Mouse (Mus musculus): Measurements from ENCODE around the gene Raver1.
"Not testable (repeated sequence)": the region's sequence is repeated elsewhere in the genome, so short reads cannot be mapped to it uniquely, and the experiment has no call there.

Raver1 gene

DNA sequence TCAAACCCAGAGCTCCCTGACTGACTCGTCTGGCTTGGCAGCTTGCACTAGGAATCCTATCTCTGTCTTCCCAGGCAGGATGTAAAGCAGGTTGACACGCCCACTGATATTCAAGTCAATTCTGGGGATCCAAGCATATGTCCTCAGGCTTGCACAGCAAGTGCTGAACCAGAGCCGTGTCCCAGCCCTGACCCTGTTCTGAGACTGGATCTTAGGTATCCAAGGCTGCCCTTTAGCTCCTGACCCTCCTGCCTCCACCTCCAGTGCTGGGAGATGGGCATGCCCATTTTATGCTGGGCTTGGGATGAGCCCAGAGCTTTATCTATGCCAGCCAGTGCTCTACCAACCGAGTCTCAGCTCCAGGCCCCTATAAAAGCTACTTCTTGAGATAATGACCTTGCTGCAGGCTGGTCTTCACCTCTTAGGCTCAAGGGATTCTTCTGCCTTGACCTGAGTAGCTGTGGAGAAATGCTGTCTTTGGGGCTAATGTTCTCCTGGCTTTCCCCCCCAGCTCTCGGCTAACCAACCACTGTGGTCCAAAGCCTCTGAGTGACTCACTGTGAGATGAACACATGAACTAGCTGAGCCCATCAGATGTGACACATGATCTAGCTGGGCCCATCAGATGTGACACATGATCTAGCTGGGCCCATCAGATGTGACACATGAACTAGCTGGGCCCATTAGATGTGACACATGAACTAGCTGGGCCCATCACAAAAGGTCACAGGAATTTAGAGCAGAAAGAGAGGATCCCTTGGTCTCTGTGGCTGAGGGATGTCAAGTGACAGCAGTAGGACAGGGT is 14.2 kb upstream of the Raver1 start:
- DNase-seq (ENCODE audit: low read depth, low spot score), result no peak

DNA sequence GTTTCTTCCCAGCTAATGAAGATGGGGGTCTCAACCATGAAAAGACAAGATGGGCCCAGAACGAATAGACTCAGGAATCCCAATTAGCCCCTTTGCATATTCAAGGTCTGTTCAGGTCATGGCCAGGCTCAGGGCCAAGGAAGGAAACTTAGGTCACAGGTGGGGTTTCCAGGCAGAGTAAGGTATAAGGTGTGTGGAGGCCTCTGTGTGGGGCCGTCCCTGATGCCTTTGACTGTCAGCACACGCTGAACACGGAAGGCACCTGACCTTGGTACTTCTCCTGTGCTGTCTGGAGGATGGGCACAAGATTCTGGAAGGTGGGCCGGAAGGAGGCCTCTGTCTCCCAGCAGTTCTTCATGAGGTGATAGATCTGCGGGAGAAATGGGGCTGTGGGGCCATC is 13.0 kb upstream of the Raver1 start:
- no peak for DNase-seq (ENCODE audit: low read depth, low spot score)

DNA sequence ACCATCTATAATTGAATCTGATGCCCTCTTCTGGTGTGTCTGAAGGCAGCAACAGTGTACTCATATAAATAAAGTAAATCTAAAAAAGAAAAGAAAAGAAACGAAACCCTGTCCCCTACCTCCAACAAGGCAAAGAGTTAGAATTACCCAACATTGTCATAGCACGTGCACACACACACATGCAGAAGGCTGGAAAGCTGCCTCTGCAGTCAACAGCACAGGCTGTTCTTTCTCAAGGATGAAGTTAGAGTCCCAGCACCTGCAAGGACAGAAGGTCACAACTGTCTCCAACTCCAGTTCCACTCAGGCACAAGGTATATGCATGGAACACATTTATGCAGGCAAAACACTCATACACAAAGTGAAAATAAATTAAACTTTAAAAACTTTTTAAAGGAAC is 10.3 kb upstream of the Raver1 start:
- no peak for DNase-seq (ENCODE audit: low read depth, low spot score)

DNA sequence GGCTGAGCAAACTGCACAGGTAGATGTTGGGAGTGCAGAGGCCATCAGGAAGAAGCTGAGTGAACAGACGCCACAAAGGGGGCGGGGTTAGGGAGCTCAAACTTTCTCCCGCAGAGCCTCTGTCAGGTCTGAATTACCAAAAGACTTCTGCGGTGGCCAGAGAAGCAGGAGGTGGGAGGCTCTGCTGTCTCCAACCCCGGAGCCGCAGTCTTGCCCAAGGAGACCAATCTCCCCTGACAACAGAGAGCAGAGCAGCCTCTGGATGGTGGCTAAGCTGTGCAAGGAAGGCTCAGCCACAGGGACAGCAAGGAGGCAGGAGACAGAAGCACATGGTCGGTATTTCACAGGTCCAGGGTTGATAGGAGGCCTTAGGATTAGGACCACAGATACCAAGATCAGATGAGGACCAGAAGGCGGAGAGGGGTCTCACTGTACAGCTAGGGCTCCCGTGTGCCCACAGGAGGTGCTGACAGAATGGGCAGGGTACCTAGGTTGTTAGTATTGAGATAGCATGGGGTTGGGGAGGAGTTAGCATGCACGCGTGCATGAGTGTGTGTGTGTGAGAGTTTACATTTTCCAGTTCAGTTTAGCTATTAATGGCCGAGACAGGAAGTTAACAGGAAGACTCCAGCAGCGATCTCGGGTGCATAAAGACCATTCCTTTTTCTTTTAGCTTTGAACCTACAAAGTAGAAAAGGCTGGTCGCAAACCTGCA is 8.8 kb upstream of the Raver1 start:
- peak; percentile 23 for DNase-seq (ENCODE audit: low read depth, low spot score)

DNA sequence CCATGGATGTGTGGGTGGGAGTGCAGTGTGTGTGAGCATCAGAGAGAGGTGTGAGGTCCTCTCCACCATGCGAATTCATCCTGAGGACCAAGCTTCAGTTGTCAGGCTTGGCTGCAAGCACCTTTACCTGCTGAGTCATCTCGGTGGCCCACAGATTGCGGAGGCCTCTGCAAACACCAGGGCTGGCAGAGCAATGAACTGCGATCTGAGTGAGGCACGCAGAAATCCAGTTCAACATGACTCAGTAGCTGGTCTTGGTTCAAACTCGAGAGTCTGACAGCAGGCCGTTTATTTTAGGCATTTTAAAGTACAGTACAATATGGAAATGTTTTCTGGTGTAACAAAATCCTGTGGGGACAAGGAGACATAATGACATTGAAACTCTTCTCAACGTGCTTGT is 6.0 kb upstream of the Raver1 start:
- no peak for DNase-seq (ENCODE audit: low read depth, low spot score)

DNA sequence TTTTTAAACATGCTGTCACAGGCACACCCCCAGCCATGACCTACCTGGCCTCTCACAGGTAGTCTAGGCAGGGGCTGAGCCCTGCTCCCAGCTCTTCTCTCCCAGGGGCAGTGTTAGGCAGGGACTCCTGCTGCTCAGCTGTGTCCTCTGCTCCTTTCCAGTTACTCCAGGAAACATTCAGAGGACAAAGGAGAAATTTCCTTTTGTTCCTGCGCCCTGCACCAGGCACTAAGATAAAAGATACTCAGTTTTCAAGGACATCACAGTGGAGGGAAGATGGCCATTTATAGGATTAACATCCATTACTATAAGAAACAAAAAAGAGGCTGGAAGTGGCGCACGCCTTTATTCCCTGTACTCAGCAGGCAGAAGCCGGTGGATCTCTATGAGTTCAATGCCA is 4.2 kb upstream of the Raver1 start:
- DNase-seq (ENCODE audit: low read depth, low spot score), result no peak

DNA sequence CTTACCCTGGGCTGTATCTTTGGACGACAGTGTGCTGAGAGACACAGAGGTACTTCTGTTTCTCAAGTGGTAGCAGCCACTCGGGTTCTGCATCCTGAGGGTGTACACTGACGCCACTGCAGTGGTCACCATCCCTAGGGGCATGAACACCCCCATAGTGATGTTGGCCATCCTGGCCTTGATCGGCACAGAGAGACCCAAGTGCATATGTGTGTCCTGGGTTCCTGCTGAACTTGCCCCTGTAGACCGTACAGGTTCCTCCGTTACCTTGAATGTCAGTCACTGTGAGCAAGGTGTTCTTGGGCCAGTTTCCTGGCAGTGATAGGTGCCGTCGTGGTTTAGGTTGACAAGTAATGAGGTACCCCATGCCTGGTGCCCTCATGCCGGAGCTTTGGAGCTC is 1.6 kb upstream of the Raver1 start:
- no peak for DNase-seq (ENCODE audit: low read depth, low spot score)

DNA sequence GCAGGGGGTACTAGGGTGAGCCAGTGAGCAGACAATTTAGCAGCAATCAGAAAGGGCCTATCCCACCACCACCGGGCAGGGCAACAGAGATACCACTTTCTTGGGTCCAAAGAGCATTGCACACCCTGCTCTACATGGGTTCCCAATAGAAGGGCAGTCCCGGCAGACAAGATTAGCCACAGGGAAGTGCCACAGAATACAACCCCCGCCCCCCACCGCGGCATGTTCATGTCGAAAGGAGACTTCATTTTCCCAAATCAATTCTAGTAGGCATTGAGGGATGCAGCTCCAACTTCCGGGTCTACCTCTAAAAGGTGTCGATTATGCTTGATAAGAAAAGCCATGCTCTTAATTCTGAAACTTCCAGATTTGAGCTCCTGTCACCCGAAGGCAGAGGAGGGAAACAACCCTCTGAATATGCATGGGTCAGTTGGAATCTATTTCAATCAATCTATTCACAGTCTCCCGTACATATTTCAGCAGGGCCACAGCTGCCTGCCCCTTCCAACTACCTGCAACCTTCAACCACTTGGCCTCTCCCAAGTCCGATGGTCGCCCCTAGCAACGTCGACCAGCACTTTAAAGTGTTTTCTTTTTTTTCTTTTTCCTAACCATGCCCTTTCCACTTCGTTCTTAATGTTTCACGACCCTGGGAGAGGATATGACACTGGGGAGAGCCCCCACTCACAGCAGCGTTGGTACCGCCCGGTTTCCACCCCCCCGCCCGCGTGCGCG is 669 bp downstream of the Raver1 start:
- no peak for DNase-seq (ENCODE audit: low read depth, low spot score)

DNA sequence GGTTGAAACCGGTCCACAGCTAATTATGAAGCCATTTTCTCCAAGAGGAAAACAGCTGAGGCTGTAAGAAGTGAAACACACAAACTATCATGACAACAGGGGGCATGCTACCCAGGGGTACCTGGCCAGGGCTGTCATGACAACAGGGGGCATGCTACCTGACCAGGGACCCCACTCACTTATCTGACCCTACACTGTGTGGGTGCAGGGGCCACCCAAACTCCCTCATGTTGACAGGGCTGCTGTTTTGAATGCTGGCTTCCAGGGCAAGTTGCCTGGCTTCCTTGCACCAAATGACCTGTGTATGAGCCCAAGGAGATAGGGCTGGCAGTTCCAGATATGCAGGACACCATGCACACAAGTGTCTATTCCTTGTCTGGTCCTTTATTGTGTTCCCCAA is 1.3 kb downstream of the Raver1 start:
- DNase-seq (ENCODE audit: low read depth, low spot score), result no peak

DNA sequence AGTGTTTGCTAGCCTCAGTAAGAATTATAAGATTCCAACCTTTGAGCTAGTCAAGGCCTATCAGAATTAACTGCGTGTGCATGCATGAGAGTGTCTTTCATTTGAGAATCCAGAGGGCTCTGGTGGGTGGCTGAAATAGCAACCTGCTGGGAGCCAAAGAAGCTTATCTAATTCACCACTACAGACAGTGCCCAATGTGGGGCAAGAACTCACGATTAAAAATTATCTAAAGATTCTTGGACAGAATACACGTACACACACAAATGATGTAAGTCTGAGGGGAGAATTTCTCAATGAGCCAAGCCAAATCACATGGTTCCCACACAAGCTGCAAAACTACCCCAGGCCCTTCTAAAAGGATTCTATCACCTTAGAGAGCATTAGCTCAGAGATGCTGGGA is 8.5 kb downstream of the Raver1 start:
- no peak for DNase-seq (ENCODE audit: low read depth, low spot score)

DNA sequence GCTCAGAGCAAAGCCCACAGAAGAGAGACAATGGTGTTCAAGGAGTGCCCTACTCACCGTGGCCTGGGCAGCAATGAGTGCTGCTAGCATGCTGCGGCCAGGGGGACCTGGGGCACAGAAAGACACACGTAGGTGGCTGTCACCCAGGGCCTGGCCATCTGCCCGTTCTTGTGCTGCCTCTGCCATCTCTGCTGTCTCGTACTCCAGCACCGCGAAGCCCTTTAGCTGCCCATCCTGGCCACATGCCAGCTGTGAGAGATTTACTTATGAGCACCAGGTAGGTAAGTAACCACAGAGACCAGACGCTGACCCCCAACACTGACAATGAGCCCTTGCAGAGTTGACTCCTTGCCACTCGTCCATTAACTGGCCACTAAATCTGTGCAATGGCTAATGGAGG is 10.7 kb downstream of the Raver1 start:
- no peak for DNase-seq (ENCODE audit: low read depth, low spot score)

DNA sequence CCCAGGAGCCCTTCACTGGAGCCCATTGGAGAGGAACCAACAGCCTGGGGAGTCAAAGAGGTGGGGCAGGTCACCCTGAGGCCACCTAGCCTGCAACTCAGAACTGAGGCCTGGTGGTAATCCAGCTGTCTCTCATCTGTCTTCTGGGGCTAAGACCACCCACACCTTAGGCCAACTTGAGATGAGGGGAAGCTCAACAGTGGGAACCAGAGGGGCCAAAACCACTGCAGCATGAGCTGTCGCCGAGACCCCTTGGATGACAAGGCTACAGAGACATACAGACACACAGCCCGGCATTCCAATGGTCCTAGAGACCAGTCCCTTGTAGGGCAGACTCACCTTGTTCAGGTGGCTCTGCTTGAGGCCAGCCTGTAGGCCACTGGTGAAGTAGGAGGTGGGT is 16.2 kb downstream of the Raver1 start:
- DNase-seq (ENCODE audit: low read depth, low spot score), result no peak

DNA sequence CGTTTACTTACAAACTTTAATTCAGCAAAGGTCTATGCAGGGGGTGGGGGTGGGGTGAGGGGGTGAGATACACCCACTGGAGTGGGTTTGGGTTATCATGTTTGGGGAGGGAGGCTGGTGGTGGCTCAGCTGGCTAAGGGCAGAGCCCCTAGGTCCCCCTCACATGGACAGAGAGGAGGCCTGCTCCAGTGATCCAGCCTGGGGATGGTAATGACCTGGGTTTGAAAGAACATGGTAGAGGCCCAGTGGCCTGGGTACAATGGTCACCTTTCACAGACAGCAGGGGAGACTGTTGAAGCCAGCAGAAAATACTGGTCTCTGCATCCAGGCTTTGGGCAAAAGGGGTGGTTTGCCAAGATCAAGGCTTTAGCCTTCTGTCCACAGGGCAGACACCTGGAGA is 17.6 kb downstream of the Raver1 start:
- DNase-seq (ENCODE audit: low read depth, low spot score), result no peak

DNA sequence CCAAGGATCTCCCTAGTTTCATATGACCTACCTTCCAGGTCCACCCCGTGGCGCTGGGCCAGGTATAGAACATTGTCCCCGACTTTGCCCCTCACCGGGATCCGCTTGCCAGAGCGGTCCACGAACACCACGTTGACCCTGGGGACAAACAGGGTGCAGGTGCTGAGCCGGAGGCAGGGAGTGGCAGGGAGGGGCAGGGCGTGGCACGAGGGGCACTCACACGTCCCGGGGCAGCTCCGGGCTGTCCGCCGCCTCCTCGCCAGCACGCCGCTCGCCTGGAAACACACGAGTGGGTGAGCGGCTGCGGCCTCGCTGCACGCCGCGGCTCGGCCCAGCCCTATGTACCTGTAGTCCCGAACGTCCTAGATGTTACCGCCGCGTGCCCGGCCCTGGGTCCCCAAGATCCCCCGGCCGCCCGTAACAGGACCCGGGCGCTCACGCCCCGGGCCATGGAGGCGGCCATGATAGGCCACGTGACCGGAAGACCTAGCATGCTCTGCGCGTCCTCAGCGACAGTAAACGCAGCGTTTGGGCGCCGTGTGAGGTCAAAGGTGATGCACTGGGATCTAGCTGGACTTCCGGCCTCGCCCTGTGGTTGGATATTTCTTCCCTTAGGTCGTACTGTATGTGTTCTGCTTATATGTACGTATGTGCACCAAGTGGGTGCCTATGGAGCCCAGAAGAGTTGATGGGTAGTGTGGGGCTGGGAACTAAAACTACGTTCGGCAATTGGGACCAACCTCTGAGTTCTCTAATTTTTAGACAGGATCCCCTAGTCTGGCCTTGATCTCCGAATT is 18.6 kb downstream of the Raver1 start, which contains the start of the genes Gm49373 and Fdx1l:
Gene Gm49373, minus strand, starts transcription at position 53 of the 797 bp plus-strand sequence.
Gene Fdx1l, minus strand, starts transcription at position 571 of the 797 bp plus-strand sequence.
- DNase-seq (ENCODE audit: low read depth, low spot score), result peak; percentile 90

DNA sequence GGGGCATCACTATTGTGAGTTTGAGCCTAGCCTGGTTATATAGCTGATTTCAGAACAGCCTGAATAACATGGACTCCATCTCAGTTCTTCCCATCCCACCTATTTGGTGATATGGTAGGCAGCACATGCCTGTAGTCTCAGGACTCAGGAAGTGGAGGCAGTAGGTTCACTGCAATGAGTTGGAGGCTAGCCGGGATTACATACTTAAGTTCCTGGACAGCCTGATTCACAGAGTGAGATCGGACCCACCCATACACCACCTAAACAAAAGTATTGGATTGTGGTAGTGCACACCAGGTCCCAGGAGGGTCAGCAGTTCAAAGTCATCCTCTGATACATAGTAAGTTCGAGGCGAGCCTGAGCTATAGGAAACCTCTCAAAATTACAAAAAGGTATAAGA is 19.2 kb downstream of the Raver1 start:
- DNase-seq (ENCODE audit: low read depth, low spot score), result no peak

DNA sequence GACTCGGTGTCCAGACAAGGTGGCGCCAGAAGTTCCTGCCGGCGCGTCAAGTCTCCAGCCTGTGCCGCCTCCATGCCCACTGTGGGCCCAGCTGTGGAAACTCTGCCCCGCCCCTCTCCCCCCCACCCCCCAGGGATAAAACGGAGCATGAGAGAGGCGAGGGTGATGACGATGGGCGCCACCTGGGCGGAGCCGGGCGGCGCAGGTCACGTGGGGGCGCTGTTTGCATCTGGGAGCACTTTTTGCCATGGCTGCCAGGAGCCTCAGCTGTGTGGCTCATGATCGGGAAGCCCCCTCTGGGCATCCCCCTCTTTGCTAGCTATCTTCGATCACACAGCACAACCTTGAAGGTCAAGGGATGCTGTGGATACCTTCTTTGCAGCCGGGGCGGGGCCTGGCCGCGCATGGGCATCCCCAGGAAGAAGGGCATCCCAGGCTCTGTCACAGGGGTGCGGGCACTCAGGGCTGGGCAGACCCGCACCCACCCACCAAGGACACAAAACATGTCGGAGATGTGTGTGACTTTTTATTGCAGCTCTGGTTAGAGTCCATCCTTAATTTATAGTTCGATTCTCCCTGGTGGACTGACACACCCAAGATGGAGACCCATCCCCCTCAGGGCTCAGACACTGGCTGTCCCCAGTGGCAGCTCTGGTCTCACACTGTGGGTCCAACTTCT is 24.7 kb downstream of the Raver1 start, which contains the start of gene Zglp1:
Gene Zglp1, minus strand, starts transcription at position 88 of the 679 bp plus-strand sequence.
- no peak for DNase-seq (ENCODE audit: low read depth, low spot score)

DNA sequence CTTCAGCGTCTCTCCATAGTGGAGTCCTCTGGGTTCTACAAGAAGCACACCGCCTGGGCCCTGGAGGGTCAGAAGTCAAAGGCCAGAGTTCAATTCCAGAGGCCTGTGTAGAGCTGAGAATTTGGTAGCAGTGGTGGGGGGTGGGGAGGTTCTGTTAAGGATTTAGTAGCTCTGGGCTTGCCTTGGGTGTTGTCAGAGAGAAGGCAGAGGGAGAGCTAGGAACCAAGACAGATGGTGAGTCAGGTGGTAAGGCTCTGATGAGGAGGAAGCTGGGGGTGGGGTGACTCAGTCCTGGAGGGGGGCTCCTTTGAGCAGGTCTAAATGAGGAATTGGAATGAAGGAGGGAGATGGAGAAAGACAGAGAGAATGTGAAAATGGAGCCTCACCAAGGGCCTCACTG is 28.9 kb downstream of the Raver1 start:
- DNase-seq (ENCODE audit: low read depth, low spot score), result no peak

DNA sequence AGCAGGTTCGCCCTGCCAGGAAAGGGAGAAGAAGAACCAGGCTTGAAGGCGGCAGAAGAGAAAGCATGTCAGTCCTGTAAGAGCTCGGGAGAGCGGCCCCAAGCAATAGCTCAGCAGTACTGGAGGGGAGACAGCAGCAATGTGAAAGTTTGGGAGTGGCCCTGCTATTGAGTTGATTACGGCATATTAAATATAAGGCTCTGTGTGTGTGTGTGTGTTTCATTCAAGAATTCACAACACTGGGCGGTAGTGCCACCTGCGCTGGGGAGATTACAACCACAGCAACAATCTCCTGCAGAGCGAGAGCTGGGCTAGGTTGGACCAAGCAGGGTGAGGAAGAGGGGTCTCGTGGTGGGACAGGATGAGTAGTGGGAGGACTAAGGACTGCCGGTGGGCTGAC is 40.2 kb downstream of the Raver1 start:
- no peak for DNase-seq (ENCODE audit: low read depth, low spot score)

DNA sequence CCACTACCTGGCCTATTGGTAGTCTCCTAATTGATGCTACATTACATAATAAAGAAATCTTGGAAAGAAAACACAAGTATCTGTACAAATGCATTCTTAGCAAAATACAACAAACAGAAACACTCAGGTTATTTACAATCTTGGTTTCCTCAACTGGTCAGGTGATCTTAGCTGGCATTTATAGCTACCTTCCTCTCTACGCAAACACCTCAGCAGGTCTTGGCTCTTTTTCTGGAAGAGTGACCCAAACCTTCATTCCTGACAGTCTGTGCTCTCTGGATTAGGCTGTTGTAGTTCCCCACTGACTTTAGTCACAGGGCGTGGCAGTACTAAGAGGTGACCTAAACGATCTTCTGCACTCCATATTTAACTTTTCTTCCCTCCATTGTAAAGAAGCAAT is 46.6 kb downstream of the Raver1 start:
- no peak for DNase-seq (ENCODE audit: low read depth, low spot score)

DNA sequence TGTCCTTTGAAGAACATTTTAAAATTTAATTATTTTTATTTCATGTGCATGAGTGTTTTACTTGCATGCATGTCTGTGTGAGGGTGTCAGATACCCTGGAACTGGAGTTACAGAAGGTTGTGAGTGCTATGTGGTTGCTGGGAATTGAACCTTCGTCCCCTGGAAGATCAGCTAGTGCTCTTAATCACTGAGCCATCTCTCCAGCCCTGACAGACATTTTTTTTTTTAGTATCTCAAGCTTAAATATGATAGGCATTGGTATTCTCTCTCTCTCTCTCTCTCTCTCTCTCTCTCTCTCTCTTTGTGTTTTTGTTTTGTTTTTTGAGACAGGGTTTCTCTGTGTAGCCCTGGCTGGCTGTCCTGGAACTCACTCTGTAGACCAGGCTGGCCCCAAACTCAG is 47.0 kb downstream of the Raver1 start:
- DNase-seq (ENCODE audit: low read depth, low spot score), result not testable (repeated sequence)

DNA sequence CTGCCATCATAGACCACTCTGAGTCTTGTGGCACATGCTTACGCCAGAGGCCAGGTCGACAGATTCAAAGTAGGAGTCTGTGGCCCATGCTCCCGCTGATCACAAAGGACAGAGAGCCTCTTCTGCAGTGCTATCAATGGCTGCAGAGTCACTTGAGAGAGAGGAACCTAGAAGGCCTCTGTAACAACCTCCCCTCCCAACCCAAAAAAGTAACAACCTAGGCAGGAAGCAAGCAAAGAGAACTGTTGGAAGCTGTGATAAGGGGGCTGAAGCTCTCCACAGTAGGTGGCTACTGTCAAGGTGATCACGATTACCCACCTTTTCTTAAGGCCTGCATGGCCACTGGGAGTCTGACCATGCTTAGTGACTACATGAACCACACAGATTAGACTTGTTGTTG is 48.2 kb downstream of the Raver1 start:
- no peak for DNase-seq (ENCODE audit: low read depth, low spot score)

All from CD4-positive, CD25-positive, alpha-beta regulatory T cell, adult 2 months (primary cell).